21 mouse cellular contexts compared by ENCODE assay signal in genomic region chr1:165576459-165577112, GRCm38 (mm10).
"Had no signal": no experiment of that assay in that cellular context is flagged by ENCODE, and none has a peak within 500 bp of the region (broad histone marks: within the 10 kb centered on the region; RNA-seq: fewer than 3 reads in every experiment).

No protein-coding gene starts in this region.

- H3K4me2 ChIP-seq: liver, embryonic 15.5 days; lung, embryonic 14.5 days; midbrain, embryonic 12.5 days; neural tube, embryonic 13.5 days; neural tube, embryonic 15.5 days had no signal

- H3K9me3 ChIP-seq: liver, embryonic 15.5 days; midbrain, embryonic 10.5 days; midbrain, embryonic 12.5 days; neural tube, embryonic 13.5 days; neural tube, embryonic 15.5 days had no signal

- H3K9ac ChIP-seq: liver, embryonic 15.5 days; liver, postnatal 0 days; lung, embryonic 14.5 days; midbrain, embryonic 12.5 days; neural tube, embryonic 13.5 days; neural tube, embryonic 15.5 days had no signal

- H3K4me1 ChIP-seq: liver, embryonic 15.5 days; midbrain, embryonic 10.5 days; midbrain, embryonic 12.5 days; neural tube, embryonic 13.5 days; neural tube, embryonic 15.5 days had no signal

- H3K27ac ChIP-seq: liver, embryonic 15.5 days; midbrain, embryonic 10.5 days; midbrain, embryonic 12.5 days; neural tube, embryonic 13.5 days; neural tube, embryonic 15.5 days had no signal

- H3K36me3 ChIP-seq: liver, embryonic 15.5 days; midbrain, embryonic 10.5 days; midbrain, embryonic 12.5 days; neural tube, embryonic 13.5 days; neural tube, embryonic 15.5 days had no signal

- DNase-seq: liver, postnatal 0 days; lung, embryonic 14.5 days; lung, postnatal 10 days; lung, postnatal 4 days; midbrain, embryonic 14.5 days; retina, postnatal 1 day; right cerebral cortex, adult 18-20 months; right cerebral cortex, postnatal 25 days; right cerebral cortex, postnatal 4 days; spleen, adult 18-20 months; thymus, adult 18-20 months; thymus, postnatal 14 days; thymus, postnatal 36 days had no signal

- H3K4me3 ChIP-seq: liver, embryonic 15.5 days; megakaryocyte, embryonic 14.5 days; midbrain, embryonic 10.5 days; midbrain, embryonic 12.5 days; myocyte; neural tube, embryonic 13.5 days; neural tube, embryonic 15.5 days had no signal

- ATAC-seq: liver, postnatal 0 days; midbrain, embryonic 16.5 days had no signal

- H3K27me3 ChIP-seq: liver, embryonic 15.5 days; midbrain, embryonic 12.5 days; neural tube, embryonic 13.5 days; neural tube, embryonic 15.5 days had no signal
